Mouse (Mus musculus): ENCODE results near the gene Pex5. TPM values are rescaled to one million over a fixed set of nuclear protein-coding genes. Genes with fewer than 3 reads are reported as not detected.
"Not testable (repeated sequence)": the region's sequence is repeated elsewhere in the genome, so short reads cannot be mapped to it uniquely, and the experiment has no call there.

Pex5 gene
- polyA plus RNA-seq, 1 experiment from 2014 or later, result 70.3 TPM

GRCm38 (mm10) chr6:124425042-124425441 lies 10.2 kb upstream of the Pex5 start:
- WGBS, result 61% methylated on average over 7 of the region's 7 CpGs
- not testable (repeated sequence) for H3K9me3 ChIP-seq; H3K4me1 ChIP-seq; H3K36me3 ChIP-seq; H3K27ac ChIP-seq; H3K4me2 ChIP-seq (replicated peaks); H3K27me3 ChIP-seq (replicated peaks); ATAC-seq (ENCODE audit: low FRiP score, low read depth); H3K4me3 ChIP-seq; H3K9ac ChIP-seq

GRCm38 (mm10) chr6:124424068-124424498 lies 9.2 kb upstream of the Pex5 start:
- no peaks in the 10 kb centered on the region for H3K27me3 ChIP-seq (replicated peaks)
- H3K36me3 ChIP-seq, result no peaks in the 10 kb centered on the region
- no peaks in the 10 kb centered on the region for H3K9me3 ChIP-seq
- ATAC-seq (ENCODE audit: low FRiP score, low read depth), result no peak
- H3K4me3 ChIP-seq, result no peak overlapping the region
- no peak overlapping the region for H3K9ac ChIP-seq
- WGBS, result 50% methylated on average over 1 of the region's 1 CpGs
- no peak overlapping the region for H3K27ac ChIP-seq
- no peak overlapping the region for H3K4me2 ChIP-seq (replicated peaks)
- H3K4me1 ChIP-seq, result no peaks in the 10 kb centered on the region

DNA sequence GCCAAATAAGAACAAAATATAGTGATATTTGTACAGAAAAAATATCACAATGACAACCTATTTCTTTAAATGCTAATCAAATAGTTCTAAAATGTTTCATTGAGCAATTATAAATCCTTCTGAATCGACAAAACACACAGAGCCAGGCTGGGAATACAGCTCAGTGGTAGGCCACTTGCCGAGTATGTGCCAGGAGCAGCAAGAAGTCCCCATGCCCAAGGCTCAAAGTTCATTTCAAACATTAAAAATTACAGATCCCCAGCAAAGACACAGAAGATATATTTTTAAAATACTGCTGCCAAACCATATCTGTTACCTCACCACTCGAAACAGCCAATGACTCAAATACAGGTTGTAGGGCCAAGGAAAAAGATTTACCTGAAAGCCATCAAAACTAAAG lies 3.8 kb upstream of the Pex5 start:
- H3K4me1 ChIP-seq, result 0 out of 2 replicates have a peak, but pooled peaks cover 7% of the 10 kb centered on the region
- no peaks in the 10 kb centered on the region for H3K27me3 ChIP-seq (replicated peaks)
- ATAC-seq (ENCODE audit: low FRiP score, low read depth), result no peak
- H3K4me2 ChIP-seq (replicated peaks), result no peak overlapping the region
- no peak overlapping the region for H3K27ac ChIP-seq
- WGBS, result 87% methylated on average over 3 of the region's 3 CpGs
- H3K36me3 ChIP-seq, result no peaks in the 10 kb centered on the region
- no peak overlapping the region for H3K4me3 ChIP-seq
- no peaks in the 10 kb centered on the region for H3K9me3 ChIP-seq
- H3K9ac ChIP-seq, result no peak overlapping the region

DNA sequence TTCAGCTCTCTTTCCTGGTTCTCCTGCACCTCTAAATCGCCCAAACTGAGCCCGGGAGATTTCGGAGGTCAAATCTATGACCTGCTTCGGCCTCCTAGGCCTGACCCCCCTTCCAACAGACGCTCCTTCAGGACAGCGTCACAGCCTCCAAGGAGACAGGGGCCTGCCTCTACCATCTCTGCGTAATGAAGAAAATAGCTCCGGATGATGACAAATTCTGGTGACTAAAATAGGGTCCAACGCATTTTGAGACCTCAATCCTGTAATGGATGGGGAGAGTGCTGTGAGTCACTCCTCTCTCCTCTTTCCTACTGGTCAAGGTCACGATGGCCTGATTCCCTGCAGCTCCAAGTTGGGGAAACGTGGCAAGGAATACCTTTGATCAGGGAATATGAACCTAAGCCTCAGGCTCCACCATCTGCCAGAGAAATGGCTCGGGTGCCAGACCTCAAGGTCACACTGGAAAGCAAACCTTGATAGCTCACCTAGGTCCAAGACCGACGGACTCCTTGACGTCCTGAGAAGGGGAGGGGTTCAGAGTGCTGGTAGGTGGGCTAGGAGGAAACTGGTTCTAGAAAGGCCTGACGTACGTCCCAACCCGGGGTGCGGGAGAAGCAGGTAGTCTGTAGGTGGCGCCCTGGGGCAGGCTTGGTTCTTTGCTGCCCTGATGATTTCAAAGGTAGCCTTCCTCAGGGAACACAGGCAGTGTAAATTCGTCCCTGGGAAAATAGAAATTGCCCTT lies 651 bp upstream of the Pex5 start:
- Histone ChIP-seq H3K4me1 (peaks cover 13% of the 10 kb centered on the region), H3K27ac (no peak overlapping the region), H3K4me2 (replicated peaks) (peak overlapping the region; percentile 70), H3K27me3 (replicated peaks) (no peaks in the 10 kb centered on the region), H3K9ac (peak overlapping the region; percentile 88), H3K36me3 (peaks cover 14% of the 10 kb centered on the region), H3K4me3 (peak overlapping the region; percentile 95), H3K9me3 (no peaks in the 10 kb centered on the region)
- WGBS, result 6% methylated on average over 21 of the region's 21 CpGs
- peak; percentile 55 for ATAC-seq (ENCODE audit: low FRiP score, low read depth)

- Histone ChIP-seq H3K4me1 (peaks cover 13% of the 10 kb centered on the region), H3K4me2 (replicated peaks) (peak overlapping the region; percentile 70), H3K36me3 (peaks cover 14% of the 10 kb centered on the region), H3K9ac (peak overlapping the region; percentile 88), H3K27ac (peak overlapping the region; percentile 57), H3K27me3 (replicated peaks) (no peaks in the 10 kb centered on the region), H3K9me3 (no peaks in the 10 kb centered on the region), H3K4me3 (peak overlapping the region; percentile 95)
- 2% methylated on average over 45 of the region's 45 CpGs for WGBS
- peak; percentile 68 for ATAC-seq (ENCODE audit: low FRiP score, low read depth)
Observed at GRCm38 (mm10) chr6:124414150-124414926, 529 bp downstream of the Pex5 start.

- WGBS, result 75% methylated on average over 3 of the region's 3 CpGs
- peak overlapping the region; percentile 95 for H3K4me3 ChIP-seq
- ATAC-seq (ENCODE audit: low FRiP score, low read depth), result no peak
- H3K9me3 ChIP-seq, result no peaks in the 10 kb centered on the region
- H3K27ac ChIP-seq, result no peak overlapping the region; the same call in 1 of the 2 replicates
- no peaks in the 10 kb centered on the region for H3K27me3 ChIP-seq (replicated peaks)
- peak overlapping the region; percentile 88; the same call in 1 of the 2 replicates for H3K9ac ChIP-seq
- H3K4me1 ChIP-seq, result peaks cover 13% of the 10 kb centered on the region
- peak overlapping the region; percentile 70 for H3K4me2 ChIP-seq (replicated peaks)
- H3K36me3 ChIP-seq, result peaks cover 14% of the 10 kb centered on the region
Observed at GRCm38 (mm10) chr6:124413770-124414149, 1.1 kb downstream of the Pex5 start.

- H3K27me3 ChIP-seq (replicated peaks), result no peaks in the 10 kb centered on the region
- no peaks in the 10 kb centered on the region for H3K9me3 ChIP-seq
- no peak for ATAC-seq (ENCODE audit: low FRiP score, low read depth)
- WGBS, result 92% methylated on average over 5 of the region's 5 CpGs
- peaks cover 4% of the 10 kb centered on the region for H3K4me1 ChIP-seq
- no peak overlapping the region for H3K27ac ChIP-seq
- no peak overlapping the region for H3K9ac ChIP-seq
- no peak overlapping the region for H3K4me2 ChIP-seq (replicated peaks)
- no peak overlapping the region for H3K4me3 ChIP-seq
- H3K36me3 ChIP-seq, result peaks cover 50% of the 10 kb centered on the region
Observed at GRCm38 (mm10) chr6:124408355-124408754, 6.5 kb downstream of the Pex5 start.

DNA sequence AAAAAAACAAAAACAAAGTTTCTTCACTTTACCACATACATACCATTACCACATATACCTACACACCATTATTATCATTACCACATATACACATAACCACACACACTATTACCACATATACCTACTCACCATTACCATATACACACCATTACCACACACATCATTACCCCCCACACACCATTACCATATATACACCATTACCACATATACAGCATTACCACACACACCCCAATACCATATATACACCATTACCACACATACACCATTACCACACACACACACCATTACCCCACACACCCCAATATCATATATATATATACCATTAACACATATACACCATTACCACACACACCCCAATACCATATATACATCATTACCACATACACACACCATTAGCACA lies 7.7 kb downstream of the Pex5 start:
- no peak overlapping the region for H3K4me2 ChIP-seq (replicated peaks)
- no peaks in the 10 kb centered on the region for H3K4me1 ChIP-seq
- H3K27me3 ChIP-seq (replicated peaks), result no peaks in the 10 kb centered on the region
- no peak overlapping the region for H3K4me3 ChIP-seq
- H3K27ac ChIP-seq, result no peak overlapping the region
- no peak overlapping the region for H3K9ac ChIP-seq
- no peaks in the 10 kb centered on the region for H3K9me3 ChIP-seq
- H3K36me3 ChIP-seq, result peaks cover 62% of the 10 kb centered on the region
- ATAC-seq (ENCODE audit: low FRiP score, low read depth), result no peak

- H3K36me3 ChIP-seq, result peaks cover 61% of the 10 kb centered on the region
- WGBS, result 95% methylated on average over 10 of the region's 10 CpGs
- no peaks in the 10 kb centered on the region for H3K4me1 ChIP-seq
- no peaks in the 10 kb centered on the region for H3K9me3 ChIP-seq
- no peak for ATAC-seq (ENCODE audit: low FRiP score, low read depth)
- H3K27me3 ChIP-seq (replicated peaks), result no peaks in the 10 kb centered on the region
- H3K4me3 ChIP-seq, result no peak overlapping the region
- H3K9ac ChIP-seq, result no peak overlapping the region
- no peak overlapping the region for H3K27ac ChIP-seq
- H3K4me2 ChIP-seq (replicated peaks), result no peak overlapping the region
Observed at GRCm38 (mm10) chr6:124406326-124406725, 8.5 kb downstream of the Pex5 start.

DNA sequence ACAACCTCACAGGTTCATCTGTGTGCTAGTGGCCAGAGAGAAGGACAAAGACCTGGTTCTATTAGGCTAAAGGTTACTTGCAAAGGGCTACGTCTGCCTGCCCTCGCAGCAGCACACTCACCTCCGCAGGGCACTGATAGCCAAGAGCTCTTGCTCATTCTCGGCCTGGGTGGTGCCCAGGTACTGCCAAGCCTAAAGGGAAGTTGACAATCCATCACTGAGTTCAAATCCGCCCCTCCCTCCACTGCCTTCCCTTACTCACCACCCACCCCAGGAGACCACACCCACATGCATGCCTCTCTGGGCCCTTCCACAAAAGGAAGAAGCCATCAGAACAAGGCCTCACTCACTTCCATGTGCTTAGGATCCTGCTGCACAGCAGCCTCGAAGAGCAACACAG lies 15.1 kb downstream of the Pex5 start:
- no peak for ATAC-seq (ENCODE audit: low FRiP score, low read depth)
- no peak overlapping the region for H3K4me2 ChIP-seq (replicated peaks)
- H3K36me3 ChIP-seq, result peaks cover 82% of the 10 kb centered on the region
- H3K27me3 ChIP-seq (replicated peaks), result no peaks in the 10 kb centered on the region
- H3K4me3 ChIP-seq, result no peak overlapping the region
- H3K9ac ChIP-seq, result no peak overlapping the region
- 95% methylated on average over 6 of the region's 6 CpGs for WGBS
- H3K9me3 ChIP-seq, result no peaks in the 10 kb centered on the region
- H3K4me1 ChIP-seq, result no peaks in the 10 kb centered on the region
- H3K27ac ChIP-seq, result no peak overlapping the region

GRCm38 (mm10) chr6:124394991-124395390 lies 19.9 kb downstream of the Pex5 start:
- H3K27me3 ChIP-seq (replicated peaks); H3K4me3 ChIP-seq; H3K27ac ChIP-seq; H3K4me1 ChIP-seq; H3K9me3 ChIP-seq; H3K9ac ChIP-seq; H3K4me2 ChIP-seq (replicated peaks); ATAC-seq (ENCODE audit: low FRiP score, low read depth): not testable (repeated sequence)
- WGBS, result 93% methylated on average over 3 of the region's 3 CpGs
- H3K36me3 ChIP-seq, result peaks cover 38% of the 10 kb centered on the region

DNA sequence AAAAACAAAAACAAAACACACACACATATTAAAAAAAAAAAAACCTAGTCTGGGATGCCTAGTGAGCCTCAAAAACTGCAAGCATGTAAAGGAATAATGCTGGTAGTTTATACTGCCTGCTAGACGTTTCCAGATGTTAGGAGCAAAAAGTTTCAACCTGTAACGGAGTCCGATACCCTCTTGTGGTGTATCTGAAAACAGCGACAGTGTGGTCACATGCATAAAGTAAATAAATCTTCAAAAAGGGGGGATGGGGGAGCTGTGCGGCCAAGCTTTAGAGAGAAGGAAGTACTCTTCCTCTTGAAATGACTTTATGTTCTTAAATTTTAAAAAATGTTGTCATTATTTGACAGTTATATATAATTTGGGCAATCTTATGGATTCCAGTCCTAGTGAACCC lies 34.7 kb downstream of the Pex5 start:
- no peaks in the 10 kb centered on the region for H3K36me3 ChIP-seq
- H3K27ac ChIP-seq, result no peak overlapping the region
- H3K27me3 ChIP-seq (replicated peaks), result no peaks in the 10 kb centered on the region
- no peak overlapping the region for H3K9ac ChIP-seq
- no peak for ATAC-seq (ENCODE audit: low FRiP score, low read depth)
- WGBS, result 60% methylated on average over 5 of the region's 5 CpGs
- no peak overlapping the region for H3K4me3 ChIP-seq
- H3K4me1 ChIP-seq, result no peaks in the 10 kb centered on the region
- no peak overlapping the region for H3K4me2 ChIP-seq (replicated peaks)
- H3K9me3 ChIP-seq, result no peaks in the 10 kb centered on the region

All from neural tube, embryonic 12.5 days (tissue).